Mouse (Mus musculus): ENCODE results near the gene Olfr531. TPM values are rescaled to one million over a fixed set of nuclear protein-coding genes. Genes with fewer than 3 reads are reported as not detected.

The Olfr531 gene
- polyA plus RNA-seq (2012; rRNA removed) (not detected in 2 replicates), polyA plus RNA-seq (2014; fragmentation: Nextera tagmentation; extraction: Ambion mirVana) (not detected in 2 replicates)

DNA sequence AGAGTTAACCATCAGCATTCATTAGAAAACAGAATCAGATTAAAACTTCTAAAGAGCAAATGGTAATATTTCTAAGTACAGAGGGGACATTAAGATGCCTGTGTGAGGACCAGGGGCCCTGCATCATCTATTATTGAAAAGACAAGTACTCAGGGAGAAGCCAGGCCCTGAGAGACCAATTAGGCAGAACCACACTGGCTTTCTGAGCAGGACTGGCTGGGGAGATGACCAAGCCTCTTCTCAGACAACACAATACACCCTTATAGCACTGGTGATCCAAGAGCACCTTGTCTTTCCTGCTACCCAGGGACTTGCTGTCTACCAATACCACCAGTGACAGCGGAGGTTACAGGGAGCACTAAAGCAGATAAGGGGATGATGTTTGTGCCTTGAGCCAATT is at the start of gene Olfr531:
Olfr531 (minus strand) TSS at position 101 of the 400 bp plus-strand sequence.
- Histone ChIP-seq H3K36me3 (ENCODE audit: control insufficient read depth, insufficient read depth, low read length) (no peaks in the 10 kb centered on the region), H3K4me2 (replicated peaks; ENCODE audit: low read depth, low read length, severe bottlenecking) (no peak within 1 kb of the TSS), H3K9me3 (ENCODE audit: control insufficient read depth, low read length) (no peaks in the 10 kb centered on the region), H3K9ac (ENCODE audit: low read depth, low read length, severe bottlenecking) (no peak within 1 kb of the TSS), H3K4me1 (ENCODE audit: control insufficient read depth, insufficient read depth, low read length) (no peaks in the 10 kb centered on the region), H3K27me3 (ENCODE audit: control insufficient read depth, insufficient read depth, low read length) (no peaks in the 10 kb centered on the region), H3K27ac (replicated peaks; ENCODE audit: low read depth, low read length) (no peak within 1 kb of the TSS), H3K4me3 (replicated peaks; ENCODE audit: low read length) (no peak within 1 kb of the TSS)
- no peak for TF ChIP-seq POLR2A (IDR thresholded peaks at IDR 0.05; ENCODE audit: borderline replicate concordance, extremely low read depth, insufficient read depth, insufficient read length)
- 72% methylated on average over 1 of the region's 1 CpGs for WGBS
- ATAC-seq (ENCODE audit: low FRiP score, low read depth) (no peak), DNase-seq (ENCODE audit: low spot score) (no peak)

GRCm38 (mm10) chr7:140443141-140443540 is 40.4 kb upstream of the Olfr531 start:
- no peaks in the 10 kb centered on the region for H3K36me3 ChIP-seq (ENCODE audit: control insufficient read depth, insufficient read depth, low read length)
- TF ChIP-seq POLR2A (IDR thresholded peaks at IDR 0.05; ENCODE audit: borderline replicate concordance, extremely low read depth, insufficient read depth, insufficient read length), result no peak
- H3K4me1 ChIP-seq (ENCODE audit: control insufficient read depth, insufficient read depth, low read length), result no peaks in the 10 kb centered on the region
- H3K4me3 ChIP-seq (replicated peaks; ENCODE audit: low read length), result no peak overlapping the region
- no peak overlapping the region for H3K9ac ChIP-seq (ENCODE audit: low read depth, low read length, severe bottlenecking)
- DNase-seq (ENCODE audit: low spot score), result no peak
- no peak overlapping the region for H3K4me2 ChIP-seq (replicated peaks; ENCODE audit: low read depth, low read length, severe bottlenecking)
- ATAC-seq (ENCODE audit: low FRiP score, low read depth), result no peak
- no peaks in the 10 kb centered on the region for H3K27me3 ChIP-seq (ENCODE audit: control insufficient read depth, insufficient read depth, low read length)
- WGBS, result 67% methylated on average over 1 of the region's 1 CpGs
- no peak overlapping the region for H3K27ac ChIP-seq (replicated peaks; ENCODE audit: low read depth, low read length)
- no peaks in the 10 kb centered on the region for H3K9me3 ChIP-seq (ENCODE audit: control insufficient read depth, low read length)

GRCm38 (mm10) chr7:140421539-140421938 is 18.8 kb upstream of the Olfr531 start, which contains the start of gene Olfr532:
TSS of gene Olfr532 (minus strand) at chr7:140421639.
- DNase-seq (ENCODE audit: low spot score), result no peak

GRCm38 (mm10) chr7:140376911-140377310 is 25.8 kb downstream of the Olfr531 start:
- DNase-seq (ENCODE audit: low spot score), result no peak
- ATAC-seq (ENCODE audit: low FRiP score, low read depth), result no peak
- Histone ChIP-seq H3K4me1 (ENCODE audit: control insufficient read depth, insufficient read depth, low read length) (no peaks in the 10 kb centered on the region), H3K27me3 (ENCODE audit: control insufficient read depth, insufficient read depth, low read length) (no peaks in the 10 kb centered on the region), H3K27ac (replicated peaks; ENCODE audit: low read depth, low read length) (no peak overlapping the region), H3K9ac (ENCODE audit: low read depth, low read length, severe bottlenecking) (no peak overlapping the region), H3K4me2 (replicated peaks; ENCODE audit: low read depth, low read length, severe bottlenecking) (no peak overlapping the region), H3K9me3 (ENCODE audit: control insufficient read depth, low read length) (no peaks in the 10 kb centered on the region), H3K36me3 (ENCODE audit: control insufficient read depth, insufficient read depth, low read length) (no peaks in the 10 kb centered on the region), H3K4me3 (replicated peaks; ENCODE audit: low read length) (no peak overlapping the region)
- 93% methylated on average over 2 of the region's 2 CpGs for WGBS
- no peak for TF ChIP-seq POLR2A (IDR thresholded peaks at IDR 0.05; ENCODE audit: borderline replicate concordance, extremely low read depth, insufficient read depth, insufficient read length)

More at GRCm38 (mm10) chr7:140421539-140421938, 18.8 kb upstream of the Olfr531 start, which contains the start of gene Olfr532:
- H3K4me3 ChIP-seq (replicated peaks; ENCODE audit: low read length), result no peak within 1 kb of the TSS
- H3K9me3 ChIP-seq (ENCODE audit: control insufficient read depth, low read length), result no peaks in the 10 kb centered on the region
- H3K9ac ChIP-seq (ENCODE audit: low read depth, low read length, severe bottlenecking), result no peak within 1 kb of the TSS
- no peaks in the 10 kb centered on the region for H3K27me3 ChIP-seq (ENCODE audit: control insufficient read depth, insufficient read depth, low read length)
- no peak for TF ChIP-seq POLR2A (IDR thresholded peaks at IDR 0.05; ENCODE audit: borderline replicate concordance, extremely low read depth, insufficient read depth, insufficient read length)
- WGBS, result 95% methylated on average over 1 of the region's 1 CpGs
- no peak within 1 kb of the TSS for H3K27ac ChIP-seq (replicated peaks; ENCODE audit: low read depth, low read length)
- ATAC-seq (ENCODE audit: low FRiP score, low read depth), result no peak
- H3K4me2 ChIP-seq (replicated peaks; ENCODE audit: low read depth, low read length, severe bottlenecking), result no peak within 1 kb of the TSS
- H3K4me1 ChIP-seq (ENCODE audit: control insufficient read depth, insufficient read depth, low read length), result no peaks in the 10 kb centered on the region
- no peaks in the 10 kb centered on the region for H3K36me3 ChIP-seq (ENCODE audit: control insufficient read depth, insufficient read depth, low read length)

DNA sequence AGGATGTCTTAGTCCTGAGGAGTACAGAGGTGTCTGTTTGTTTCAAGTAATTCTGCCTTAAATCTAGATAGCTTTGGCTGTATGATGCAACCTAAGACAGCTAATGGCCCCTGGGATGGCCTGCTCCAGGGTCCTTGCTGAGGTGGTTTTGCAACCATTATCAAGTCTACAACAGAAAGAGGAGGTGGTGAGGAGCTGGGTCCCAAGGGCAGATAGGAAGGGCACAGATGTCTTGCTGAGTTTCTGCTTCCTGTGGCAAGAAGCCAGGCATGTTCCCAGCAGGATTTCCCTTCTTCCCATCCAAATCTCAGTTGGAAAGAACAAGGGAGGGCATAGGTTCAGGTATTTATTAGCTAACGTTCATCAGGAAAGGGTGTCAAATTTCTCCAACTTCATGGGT is 26.5 kb downstream of the Olfr531 start, which contains the start of gene Olfr530:
Olfr530 (minus strand) TSS at position 101 of the 400 bp plus-strand sequence.
- Histone ChIP-seq H3K27me3 (ENCODE audit: control insufficient read depth, insufficient read depth, low read length) (no peaks in the 10 kb centered on the region), H3K27ac (replicated peaks; ENCODE audit: low read depth, low read length) (no peak within 1 kb of the TSS), H3K4me1 (ENCODE audit: control insufficient read depth, insufficient read depth, low read length) (no peaks in the 10 kb centered on the region), H3K4me2 (replicated peaks; ENCODE audit: low read depth, low read length, severe bottlenecking) (no peak within 1 kb of the TSS), H3K36me3 (ENCODE audit: control insufficient read depth, insufficient read depth, low read length) (no peaks in the 10 kb centered on the region), H3K9ac (ENCODE audit: low read depth, low read length, severe bottlenecking) (no peak within 1 kb of the TSS), H3K9me3 (ENCODE audit: control insufficient read depth, low read length) (no peaks in the 10 kb centered on the region), H3K4me3 (replicated peaks; ENCODE audit: low read length) (no peak within 1 kb of the TSS)
- DNase-seq (ENCODE audit: low spot score), result no peak
- TF ChIP-seq POLR2A (IDR thresholded peaks at IDR 0.05; ENCODE audit: borderline replicate concordance, extremely low read depth, insufficient read depth, insufficient read length), result no peak
- no peak for ATAC-seq (ENCODE audit: low FRiP score, low read depth)
- 19% methylated on average over 1 of the region's 1 CpGs for WGBS

Measured in limb, embryonic 14.5 days (tissue).